Mouse (Mus musculus) forebrain, postnatal 0 days (tissue): ENCODE data around the gene Tpk1. TPM values are rescaled to one million over a fixed set of nuclear protein-coding genes. Genes with fewer than 3 reads are reported as not detected.

Experiments used
- ATAC-seq: fragments of 200-750 bp; cut with Nextera tagmentation; 2 replicates; pipeline ENCODE4 v1.8.0; 2017; ENCODE audit warnings: mild to moderate bottlenecking, moderate library complexity
- DNase-seq: peaks from one replicate; pipeline ENCODE4 v3.0.0-alpha.2; 2015
- H3K27ac ChIP-seq: fragments of 300-500 bp; sonication (generic); 2 replicates; pipeline ENCODE4 v1.5.1; 2014; ENCODE audit warnings: low read depth, mild to moderate bottlenecking, antibody characterized with exemption, low read length, moderate library complexity, mixed read lengths
- H3K27me3 ChIP-seq: fragments of 300-500 bp; sonication (generic); 2 replicates; pipeline ENCODE4 v1.6.1; 2014; ENCODE audit warnings: mild to moderate bottlenecking, low read length, mixed read lengths; ENCODE audit not compliant: insufficient read depth
- H3K36me3 ChIP-seq: fragments of 300-500 bp; sonication (generic); 2 replicates; pipeline ENCODE4 v1.6.1; 2014; ENCODE audit warnings: mild to moderate bottlenecking, moderate library complexity; ENCODE audit not compliant: insufficient read depth
- H3K4me1 ChIP-seq: fragments of 300-500 bp; sonication (generic); 2 replicates; pipeline ENCODE4 v1.6.1; 2014; ENCODE audit warnings: antibody characterized with exemption; ENCODE audit not compliant: insufficient read depth
- H3K4me2 ChIP-seq: fragments of 300-500 bp; sonication (generic); 2 replicates; pipeline ENCODE4 v1.6.1; 2014; ENCODE audit warnings: low read depth, mild to moderate bottlenecking, moderate library complexity
- H3K4me3 ChIP-seq: fragments of 300-500 bp; sonication (generic); 2 replicates; pipeline ENCODE4 v1.5.1; 2014; ENCODE audit warnings: low read depth, low read length, mixed read lengths
- H3K9ac ChIP-seq: fragments of 300-500 bp; sonication (generic); 2 replicates; pipeline ENCODE4 v1.6.1; 2014; ENCODE audit warnings: mild to moderate bottlenecking
- H3K9me3 ChIP-seq: fragments of 300-500 bp; sonication (generic); 2 replicates; pipeline ENCODE4 v1.6.1; 2016; ENCODE audit warnings: low read length
- CTCF ChIP-seq: sonication (generic); IDR thresholded peaks from 2 replicates; pipeline ENCODE4 v1.5.1; 2016; ENCODE audit warnings: antibody characterized with exemption, control low read depth, low read depth
- WGBS: fragments of 180-500 bp; shearing (Covaris S2); extraction: QIAGEN DNeasy Blood & Tissue Kit; methylation state at CpG from one replicate; pipeline ENCODE4 v1.1.7; 2014; 5-methylcytosine and 5-hydroxymethylcytosine counted together
- polyA plus RNA-seq: library from polyadenylated mRNA; unstranded; fragments of >200 nt; fragmentation: Nextera tagmentation; extraction: Ambion mirVana; gene quantifications from 2 replicates; pipeline ENCODE4 v1.2.1, GENCODE M21; 2015
- total RNA-seq: library from RNA; depleted of rRNA; stranded (reverse); fragments of >200 nt; gene quantifications from 2 replicates; pipeline ENCODE4 v1.2.3, GENCODE M21; 2014

Gene Tpk1
- total and polyA plus RNA-seq, 2 experiments from 2014 or later: 4.7 to 5.0 TPM

DNA sequence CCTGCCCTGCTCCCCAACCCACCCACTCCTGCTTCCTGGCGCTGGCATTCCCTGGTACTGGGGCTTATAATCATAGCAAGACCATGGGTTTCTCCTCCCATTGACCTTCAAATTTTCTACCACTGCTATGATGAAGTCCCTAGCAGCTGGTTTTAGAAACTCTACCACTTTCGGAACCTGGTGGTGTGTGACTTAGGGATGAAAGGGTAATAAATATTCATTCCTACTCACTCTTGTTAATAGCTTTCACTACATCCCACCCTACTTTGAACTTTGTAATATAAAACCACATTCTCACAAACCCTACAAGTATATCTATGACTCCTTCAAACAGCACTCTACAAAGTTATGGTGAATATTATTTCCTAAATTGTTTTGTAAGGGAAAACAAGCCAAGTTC lies 54.3 kb downstream of the Tpk1 start:
- whole genome bisulfite sequencing: 82% methylated on average over 2 of the region's 2 CpGs
- no peak for ATAC-seq

GRCm38 (mm10) chr6:43590841-43591541 lies 75.1 kb downstream of the Tpk1 start:
- WGBS: 72% methylated on average over 4 of the region's 4 CpGs
- no peaks in the 10 kb centered on the region for H3K27me3 ChIP-seq
- no peaks in the 10 kb centered on the region for H3K36me3 ChIP-seq
- no peak overlapping the region for H3K4me3 ChIP-seq
- no peaks in the 10 kb centered on the region for H3K9me3 ChIP-seq
- no peak for TF ChIP-seq CTCF
- no peak overlapping the region for H3K27ac ChIP-seq
- H3K4me1 ChIP-seq: no peaks in the 10 kb centered on the region
- DNase-seq (peak; percentile 16), ATAC-seq (peak; percentile 89)
- H3K9ac ChIP-seq: no peak overlapping the region
- H3K4me2 ChIP-seq: no peak overlapping the region

More for the DNA sequence above, 54.3 kb downstream of the Tpk1 start:
- Histone ChIP-seq H3K4me3 (no peak overlapping the region), H3K9me3 (no peaks in the 10 kb centered on the region), H3K4me1 (no peaks in the 10 kb centered on the region), H3K9ac (no peak overlapping the region), H3K36me3 (no peaks in the 10 kb centered on the region), H3K27ac (no peak overlapping the region), H3K27me3 (no peaks in the 10 kb centered on the region), H3K4me2 (no peak overlapping the region)
- no peak for TF ChIP-seq CTCF
- DNase-seq: no peak

- Histone ChIP-seq H3K27ac (no peak overlapping the region), H3K4me3 (no peak overlapping the region), H3K4me2 (no peak overlapping the region), H3K9ac (no peak overlapping the region), H3K9me3 (no peaks in the 10 kb centered on the region), H3K4me1 (no peaks in the 10 kb centered on the region), H3K36me3 (no peaks in the 10 kb centered on the region), H3K27me3 (no peaks in the 10 kb centered on the region)
- DNase-seq: peak; percentile 53
- TF ChIP-seq CTCF: no peak
- ATAC-seq: peak; percentile 60
- WGBS: 43% methylated on average over 2 of the region's 2 CpGs
Observed at GRCm38 (mm10) chr6:43585274-43585673, 80.8 kb downstream of the Tpk1 start.

GRCm38 (mm10) chr6:43581809-43582208 lies 84.3 kb downstream of the Tpk1 start:
- no peak for TF ChIP-seq CTCF
- ATAC-seq: no peak
- WGBS: 78% methylated on average over 2 of the region's 2 CpGs
- no peak for DNase-seq
- no peak overlapping the region for H3K9ac ChIP-seq
- no peaks in the 10 kb centered on the region for H3K36me3 ChIP-seq
- H3K4me3 ChIP-seq: no peak overlapping the region
- H3K27me3 ChIP-seq: no peaks in the 10 kb centered on the region
- no peaks in the 10 kb centered on the region for H3K4me1 ChIP-seq
- no peaks in the 10 kb centered on the region for H3K9me3 ChIP-seq
- no peak overlapping the region for H3K4me2 ChIP-seq
- H3K27ac ChIP-seq: no peak overlapping the region

- ATAC-seq: peak; percentile 42; the same call in 1 of the 2 replicates
- H3K27me3 ChIP-seq: no peaks in the 10 kb centered on the region
- H3K9ac ChIP-seq: no peak overlapping the region
- 79% methylated on average over 1 of the region's 1 CpGs for WGBS
- H3K9me3 ChIP-seq: no peaks in the 10 kb centered on the region
- no peaks in the 10 kb centered on the region for H3K4me1 ChIP-seq
- H3K4me3 ChIP-seq: no peak overlapping the region
- DNase-seq: no peak
- no peak overlapping the region for H3K27ac ChIP-seq
- no peak for TF ChIP-seq CTCF
- H3K4me2 ChIP-seq: no peak overlapping the region
- H3K36me3 ChIP-seq: no peaks in the 10 kb centered on the region
Observed at GRCm38 (mm10) chr6:43567885-43568284, 98.2 kb downstream of the Tpk1 start.

GRCm38 (mm10) chr6:43562474-43562873 lies 103.6 kb downstream of the Tpk1 start:
- H3K27ac ChIP-seq: no peak overlapping the region
- no peak overlapping the region for H3K4me3 ChIP-seq
- no peak for TF ChIP-seq CTCF
- 79% methylated on average over 4 of the region's 4 CpGs for WGBS
- H3K4me1 ChIP-seq: no peaks in the 10 kb centered on the region
- no peak overlapping the region for H3K4me2 ChIP-seq
- H3K36me3 ChIP-seq: no peaks in the 10 kb centered on the region
- no peaks in the 10 kb centered on the region for H3K9me3 ChIP-seq
- no peaks in the 10 kb centered on the region for H3K27me3 ChIP-seq
- no peak overlapping the region for H3K9ac ChIP-seq
- ATAC-seq: no peak
- no peak for DNase-seq

DNA sequence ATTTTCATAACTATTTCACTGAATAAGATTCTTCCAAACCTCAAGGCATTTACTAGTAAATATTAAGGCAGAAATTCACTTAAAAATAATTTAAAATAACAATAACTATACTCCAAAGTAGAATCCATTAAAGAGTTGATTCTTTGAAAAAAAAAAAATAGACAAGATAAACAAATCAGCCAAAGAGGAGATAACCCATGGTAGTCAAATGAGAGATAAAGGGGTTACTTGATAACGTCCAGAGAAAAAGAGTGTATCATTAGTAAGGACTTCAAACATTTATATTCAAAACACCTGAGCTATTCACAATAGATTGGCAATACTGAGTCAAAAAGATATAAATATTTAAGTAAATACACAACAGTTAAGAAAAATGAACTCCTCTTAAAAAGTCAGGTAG lies 114.7 kb downstream of the Tpk1 start:
- Histone ChIP-seq H3K4me3 (no peak overlapping the region), H3K27me3 (no peaks in the 10 kb centered on the region), H3K4me1 (no peaks in the 10 kb centered on the region), H3K27ac (no peak overlapping the region), H3K9me3 (no peaks in the 10 kb centered on the region), H3K9ac (no peak overlapping the region), H3K36me3 (no peaks in the 10 kb centered on the region), H3K4me2 (no peak overlapping the region)
- no peak for TF ChIP-seq CTCF
- DNase-seq: no peak
- no peak for ATAC-seq
- 85% methylated on average over 1 of the region's 1 CpGs for WGBS
